Mouse (Mus musculus) heart, adult 2 months (tissue): ENCODE results near the gene Cyth3.

ENCODE experiments used
- CTCF ChIP-seq: fragments of 200-600 bp; IDR thresholded peaks from 2 replicates; pipeline ENCODE4 v1.8.1; 2022; ENCODE audit warnings: antibody characterized with exemption, mild to moderate bottlenecking, moderate library complexity
- EP300 ChIP-seq: fragments of 200-500 bp; IDR thresholded peaks from 2 replicates; pipeline ENCODE4 v1.6.1; 2011; ENCODE audit warnings: low read depth, low read length, control low read depth; ENCODE audit not compliant: insufficient read depth

- TF ChIP-seq EP300 (no peak), CTCF (no peak)
These were observed 61.4 kb downstream of the Cyth3 start for GRCm38 (mm10) chr5:143683696-143684095.
